Mouse (Mus musculus): ENCODE data around the gene Padi1. TPM values are rescaled to one million over a fixed set of nuclear protein-coding genes. Genes with fewer than 3 reads are reported as not detected.

Padi1 gene
- total RNA-seq, 1 experiment from 2014 or later, result 0.86 TPM

GRCm38 (mm10) chr4:140869945-140870344 is 24.4 kb upstream of the Padi1 start:
- no peak for ATAC-seq (replicated peaks; ENCODE audit: insufficient number of reproducible peaks, low FRiP score, low TSS enrichment, poor library complexity, severe bottlenecking)

- no peak for ATAC-seq (replicated peaks; ENCODE audit: insufficient number of reproducible peaks, low FRiP score, low TSS enrichment, poor library complexity, severe bottlenecking)
These were observed 23.1 kb upstream of the Padi1 start for GRCm38 (mm10) chr4:140868484-140869190.

GRCm38 (mm10) chr4:140862036-140862650 is 16.6 kb upstream of the Padi1 start:
- no peak for ATAC-seq (replicated peaks; ENCODE audit: insufficient number of reproducible peaks, low FRiP score, low TSS enrichment, poor library complexity, severe bottlenecking)

- ATAC-seq (replicated peaks; ENCODE audit: insufficient number of reproducible peaks, low FRiP score, low TSS enrichment, poor library complexity, severe bottlenecking), result no peak
These were observed 15.2 kb upstream of the Padi1 start for GRCm38 (mm10) chr4:140860767-140861147.

GRCm38 (mm10) chr4:140860125-140860766 is 14.7 kb upstream of the Padi1 start:
- 0 out of 2 replicates have a peak, but pooled peaks have one; percentile 48 for ATAC-seq (replicated peaks; ENCODE audit: insufficient number of reproducible peaks, low FRiP score, low TSS enrichment, poor library complexity, severe bottlenecking)

DNA sequence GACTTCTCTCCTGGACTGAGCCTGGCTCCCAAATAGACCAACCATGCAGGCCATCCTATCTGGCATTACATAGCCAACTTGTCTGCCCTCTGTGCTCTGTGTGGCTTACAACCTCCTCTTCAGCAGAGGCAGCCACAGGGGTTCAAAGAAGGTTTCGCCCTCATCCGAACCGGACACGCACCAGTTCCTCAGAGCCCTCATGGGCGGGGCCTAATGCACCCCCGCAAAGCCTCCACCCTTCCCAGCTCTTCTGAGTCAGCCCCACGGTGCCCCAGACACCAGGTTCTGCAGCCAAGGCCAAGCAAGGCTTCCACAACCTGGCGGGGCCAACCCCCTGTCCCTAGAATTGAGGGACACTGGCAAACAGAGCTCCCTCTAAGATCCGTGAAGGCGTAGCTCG is 13.7 kb upstream of the Padi1 start:
- ATAC-seq (replicated peaks; ENCODE audit: insufficient number of reproducible peaks, low FRiP score, low TSS enrichment, poor library complexity, severe bottlenecking), result 0 out of 2 replicates have a peak, but pooled peaks have one; percentile 45

DNA sequence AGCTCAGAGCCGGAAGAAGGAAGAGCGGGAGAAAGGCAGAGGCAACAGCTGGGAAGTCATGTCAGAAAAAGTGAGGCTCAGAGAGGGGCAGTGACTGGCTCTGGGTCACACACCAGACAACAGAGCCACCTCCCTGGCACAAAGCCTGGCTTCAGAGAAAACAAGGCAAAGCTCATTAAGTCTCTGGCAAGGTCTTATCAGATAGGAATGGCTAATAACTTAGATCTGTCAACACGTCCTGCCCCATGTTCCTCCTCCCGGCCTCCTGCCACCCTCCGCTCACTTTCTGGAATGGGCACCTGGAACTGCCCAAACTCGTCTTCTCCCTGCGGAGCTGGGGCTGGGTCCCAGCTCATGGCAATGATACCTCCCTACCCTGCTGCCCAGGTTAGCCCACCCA is 12.2 kb upstream of the Padi1 start:
- no peak for ATAC-seq (replicated peaks; ENCODE audit: insufficient number of reproducible peaks, low FRiP score, low TSS enrichment, poor library complexity, severe bottlenecking)

DNA sequence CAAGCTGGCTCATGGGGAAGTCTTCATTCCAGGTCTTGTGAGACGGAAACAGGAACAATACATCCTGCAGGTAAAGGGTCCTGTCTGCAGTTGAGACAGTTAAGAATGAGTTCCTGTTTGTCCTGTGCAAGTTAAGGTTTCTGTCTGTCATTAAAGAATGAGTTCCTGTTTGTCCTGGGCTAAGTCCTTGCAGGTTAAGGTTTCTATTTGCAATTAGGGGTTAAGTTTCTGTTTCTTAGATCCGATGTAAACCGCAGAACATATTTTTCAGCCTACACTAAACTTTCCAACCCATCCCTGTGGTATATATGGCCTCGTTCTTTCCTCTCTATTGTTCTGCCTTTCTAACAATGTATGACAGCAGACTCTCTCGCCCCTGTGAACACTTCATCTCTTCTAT is 11.5 kb upstream of the Padi1 start:
- ATAC-seq (replicated peaks; ENCODE audit: insufficient number of reproducible peaks, low FRiP score, low TSS enrichment, poor library complexity, severe bottlenecking), result no peak

GRCm38 (mm10) chr4:140855151-140855550 is 9.6 kb upstream of the Padi1 start:
- ATAC-seq (replicated peaks; ENCODE audit: insufficient number of reproducible peaks, low FRiP score, low TSS enrichment, poor library complexity, severe bottlenecking), result no peak

- ATAC-seq (replicated peaks; ENCODE audit: insufficient number of reproducible peaks, low FRiP score, low TSS enrichment, poor library complexity, severe bottlenecking), result no peak
These were observed 8.9 kb upstream of the Padi1 start for GRCm38 (mm10) chr4:140854455-140854864.

DNA sequence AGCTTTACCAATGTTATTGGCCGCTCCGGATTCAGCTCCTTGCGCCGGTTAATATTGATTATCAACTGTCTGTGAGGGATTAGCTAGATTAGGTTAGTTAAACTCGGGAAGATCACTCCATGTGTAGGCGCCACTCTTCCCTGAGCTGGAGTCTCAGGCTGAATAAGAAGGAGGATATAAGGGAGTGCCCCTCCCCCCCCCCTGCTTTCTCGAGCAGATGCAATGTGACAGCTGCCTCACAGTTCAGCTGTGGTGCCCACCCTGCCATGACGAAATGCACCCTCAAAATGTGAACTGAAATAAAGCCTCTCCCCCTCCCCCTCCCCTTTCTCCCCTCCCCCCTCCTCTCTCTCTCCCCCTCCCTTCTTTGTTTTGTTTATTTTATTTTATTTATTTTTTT is 8.0 kb upstream of the Padi1 start:
- no peak for ATAC-seq (replicated peaks; ENCODE audit: insufficient number of reproducible peaks, low FRiP score, low TSS enrichment, poor library complexity, severe bottlenecking)

GRCm38 (mm10) chr4:140849310-140849709 is 3.7 kb upstream of the Padi1 start:
- ATAC-seq (replicated peaks; ENCODE audit: insufficient number of reproducible peaks, low FRiP score, low TSS enrichment, poor library complexity, severe bottlenecking), result no peak

GRCm38 (mm10) chr4:140844991-140845390 is 587 bp downstream of the Padi1 start:
- no peak for ATAC-seq (replicated peaks; ENCODE audit: insufficient number of reproducible peaks, low FRiP score, low TSS enrichment, poor library complexity, severe bottlenecking)

DNA sequence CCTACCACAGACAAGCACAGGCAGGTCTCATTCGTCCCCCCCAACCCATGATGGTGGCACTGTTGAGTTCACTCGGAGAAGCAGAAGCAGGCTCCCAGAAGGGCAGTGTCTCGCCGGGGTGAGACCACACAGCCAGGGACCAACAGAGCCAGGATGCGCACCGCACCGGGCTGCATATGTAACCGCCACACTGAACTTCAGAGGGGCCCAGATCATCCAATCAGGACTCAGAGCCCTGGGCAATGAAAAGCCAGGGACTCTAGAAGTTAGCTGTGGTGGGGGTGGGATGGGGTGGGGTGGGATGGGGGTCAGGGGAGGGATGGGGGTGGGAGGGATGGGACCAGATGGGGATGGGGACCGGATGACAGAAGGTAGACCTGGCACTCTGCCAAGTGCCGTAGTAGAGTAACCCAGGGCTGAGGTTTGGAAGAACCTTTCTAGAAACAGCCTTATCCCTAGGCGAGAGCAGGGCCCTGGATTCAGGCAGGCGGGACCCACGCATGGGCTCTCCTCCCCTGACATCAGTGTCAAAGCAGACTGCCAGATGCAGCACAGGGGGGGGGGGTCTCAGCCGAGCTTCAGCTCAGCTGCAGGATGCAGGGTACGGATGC is 1.8 kb downstream of the Padi1 start:
- no peak for ATAC-seq (replicated peaks; ENCODE audit: insufficient number of reproducible peaks, low FRiP score, low TSS enrichment, poor library complexity, severe bottlenecking)

GRCm38 (mm10) chr4:140842909-140843308 is 2.7 kb downstream of the Padi1 start:
- no peak for ATAC-seq (replicated peaks; ENCODE audit: insufficient number of reproducible peaks, low FRiP score, low TSS enrichment, poor library complexity, severe bottlenecking)

DNA sequence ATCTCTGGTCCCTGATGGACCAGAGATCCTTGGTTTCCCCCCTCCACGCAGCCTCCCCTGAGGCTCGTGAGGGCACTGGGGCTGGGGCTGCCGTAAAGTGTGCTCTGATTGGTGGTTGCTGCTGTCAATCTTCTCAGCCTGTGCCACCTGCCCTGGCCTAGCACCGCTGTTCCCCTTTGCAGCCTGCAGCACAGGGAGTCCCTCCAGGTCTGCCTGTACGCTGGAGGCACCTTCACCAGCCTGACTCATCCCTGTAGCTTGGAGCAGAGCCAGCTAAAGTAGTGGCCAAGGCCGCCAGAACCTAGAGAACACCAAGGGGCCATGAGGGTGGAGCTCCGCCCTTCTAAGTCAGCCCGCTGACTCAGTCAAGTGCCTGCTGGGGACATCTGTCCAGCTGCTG is 7.7 kb downstream of the Padi1 start:
- no peak for ATAC-seq (replicated peaks; ENCODE audit: insufficient number of reproducible peaks, low FRiP score, low TSS enrichment, poor library complexity, severe bottlenecking)

DNA sequence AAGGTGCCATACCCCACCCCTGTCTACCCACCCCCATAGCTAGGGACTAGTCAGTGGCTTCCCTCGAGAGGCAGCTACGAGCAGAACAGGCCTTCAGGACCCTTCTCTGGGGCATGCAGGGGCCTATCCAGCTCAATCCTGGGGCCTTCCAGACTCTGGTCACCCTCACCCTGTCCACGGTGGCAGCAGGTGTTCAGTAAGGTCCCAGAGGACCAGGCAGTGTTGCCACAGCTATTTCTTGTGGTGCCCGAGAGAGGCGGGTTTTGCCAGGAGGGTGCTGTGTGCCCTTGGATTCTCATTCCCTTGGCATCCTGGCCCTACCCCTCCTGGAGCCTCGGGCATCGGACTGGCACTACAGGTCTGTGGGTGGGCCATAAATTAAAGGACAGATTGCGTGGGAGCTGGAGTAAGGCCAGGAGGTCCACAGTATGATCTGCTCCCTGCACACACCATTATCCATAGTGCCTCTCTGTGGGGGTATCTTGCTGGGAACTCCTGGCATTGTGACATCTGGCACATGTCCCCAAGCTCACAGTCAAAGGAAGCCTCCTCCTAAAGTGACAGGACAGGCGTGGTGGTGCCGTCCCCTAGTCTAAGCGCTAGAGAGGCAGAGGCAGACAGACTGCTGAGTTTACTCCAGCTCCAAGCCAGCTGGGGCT is 9.2 kb downstream of the Padi1 start:
- ATAC-seq (replicated peaks; ENCODE audit: insufficient number of reproducible peaks, low FRiP score, low TSS enrichment, poor library complexity, severe bottlenecking), result no peak

GRCm38 (mm10) chr4:140835682-140836081 is 9.9 kb downstream of the Padi1 start:
- ATAC-seq (replicated peaks; ENCODE audit: insufficient number of reproducible peaks, low FRiP score, low TSS enrichment, poor library complexity, severe bottlenecking), result no peak

DNA sequence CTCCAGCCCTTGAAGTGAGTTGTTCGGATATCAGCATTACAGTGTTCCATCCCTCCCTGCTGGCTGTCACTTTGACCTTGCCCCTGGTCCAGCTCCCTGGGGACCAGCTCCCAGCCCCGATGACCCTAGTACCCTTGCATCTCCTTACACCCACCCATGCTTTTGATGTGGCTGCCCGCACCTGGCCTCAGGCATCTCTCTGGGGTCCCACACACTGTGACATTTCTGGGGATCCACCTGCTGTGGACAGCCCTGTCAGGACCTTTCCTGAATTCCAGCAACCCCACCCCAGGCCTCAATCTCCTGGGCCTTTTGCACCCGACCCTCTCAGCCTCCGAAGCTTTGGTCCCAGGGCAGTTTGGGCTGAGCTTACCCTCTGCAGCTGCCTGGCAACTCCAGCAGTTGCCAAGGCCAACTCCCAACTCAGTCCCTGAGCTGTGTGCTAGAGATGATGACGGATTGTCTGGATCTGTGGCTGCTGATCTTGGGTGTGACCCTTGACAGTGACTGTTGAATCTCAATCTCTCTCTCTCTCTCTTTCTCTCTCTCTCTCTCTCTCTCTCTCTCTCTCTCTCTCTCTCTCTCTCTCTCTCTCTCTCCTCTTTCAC is 11.1 kb downstream of the Padi1 start:
- ATAC-seq (replicated peaks; ENCODE audit: insufficient number of reproducible peaks, low FRiP score, low TSS enrichment, poor library complexity, severe bottlenecking), result no peak
